Mouse (Mus musculus): ENCODE results near the gene Plagl1. TPM values are rescaled to one million over a fixed set of nuclear protein-coding genes. Genes with fewer than 3 reads are reported as not detected.

Plagl1 gene
- total RNA-seq, 2 experiments from 2014 or later, result 7.2 to 8.4 TPM

Other genes starting within 250 kb of the Plagl1 start
- gene Utrn, start 191.1 kb upstream of the Plagl1 start, total RNA-seq (2021), result 10 to 100 TPM; 65.5 to 73.0 TPM
- 1 to 10 TPM; 1.3 to 2.2 TPM for gene Stx11, start 96.2 kb upstream of the Plagl1 start, total RNA-seq (2021)
- gene Sf3b5, start 55.2 kb upstream of the Plagl1 start, total RNA-seq (2021), result 1 to 10 TPM; 6.5 to 7.1 TPM
- not detected for gene Zc2hc1b, start 117.5 kb downstream of the Plagl1 start, total RNA-seq (2021)
- gene Ltv1, start 132.7 kb downstream of the Plagl1 start, total RNA-seq (2021), result 10 to 100 TPM; 19.3 to 26.7 TPM

Data from heart, postnatal 36 days (tissue).